Mouse (Mus musculus): ENCODE data around the gene Rab30. TPM values are rescaled to one million over a fixed set of nuclear protein-coding genes. Genes with fewer than 3 reads are reported as not detected.
A peak's percentile ranks its signal among the peaks of the same experiment; 100 is the strongest.
"Not testable (repeated sequence)": the region's sequence is repeated elsewhere in the genome, so short reads cannot be mapped to it uniquely, and the experiment has no call there.

Rab30 gene
- polyA plus RNA-seq, 1 experiment from 2014 or later = 21.8 TPM

DNA sequence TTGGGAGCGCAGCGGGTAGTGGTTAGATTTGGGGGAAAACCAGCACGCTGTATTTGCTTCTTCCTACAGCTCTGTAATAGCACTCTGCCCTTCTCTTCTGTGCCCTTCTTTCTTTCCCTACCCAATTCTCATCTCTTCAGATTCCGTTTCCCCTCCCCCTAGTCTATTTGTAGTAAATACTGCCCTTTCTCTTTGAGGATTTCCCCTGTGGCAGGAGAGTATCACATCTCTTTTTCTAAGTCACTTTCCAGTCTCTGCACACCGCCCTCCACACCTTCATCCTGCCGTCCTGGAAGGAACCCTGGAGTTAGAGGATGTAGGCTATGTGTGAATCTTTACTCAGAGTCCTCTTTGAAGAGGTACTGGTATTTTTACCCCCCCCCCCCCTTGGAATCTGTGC is 1.9 kb downstream of the Rab30 start:
- no peaks in the 10 kb centered on the region for H3K9me3 ChIP-seq (replicated peaks)
- H3K27ac ChIP-seq (replicated peaks) = no peak overlapping the region
- peak overlapping the region; percentile 84 for H3K4me3 ChIP-seq (replicated peaks)
- 13% methylated on average over 6 of the region's 6 CpGs for WGBS
- no peak for ATAC-seq (ENCODE audit: insufficient number of reproducible peaks, low FRiP score, low TSS enrichment, low read depth)
- peaks cover 22% of the 10 kb centered on the region for H3K4me1 ChIP-seq
- H3K36me3 ChIP-seq = no peaks in the 10 kb centered on the region
- no peaks in the 10 kb centered on the region for H3K27me3 ChIP-seq
- H3K9ac ChIP-seq = no peak overlapping the region
- H3K4me2 ChIP-seq (replicated peaks) = peak overlapping the region; percentile 81

DNA sequence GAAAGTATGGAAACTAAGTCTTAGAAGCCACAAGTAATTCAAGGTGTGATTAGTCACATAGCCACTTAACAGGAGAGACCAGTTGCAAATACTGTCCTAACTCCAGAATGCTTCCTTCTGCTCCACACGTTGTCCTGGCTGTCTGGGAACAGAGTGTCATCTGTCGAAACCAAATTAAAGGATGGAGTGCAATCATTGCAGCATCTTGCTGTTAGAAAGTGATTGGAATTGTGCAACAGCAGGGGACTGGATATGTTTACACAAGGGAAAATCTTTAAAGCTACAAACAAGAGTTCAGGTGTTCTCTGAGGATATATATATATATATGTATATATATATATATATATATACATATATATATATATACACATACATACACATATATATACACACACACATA is 9.0 kb downstream of the Rab30 start:
- no peaks in the 10 kb centered on the region for H3K9me3 ChIP-seq (replicated peaks)
- H3K27me3 ChIP-seq = no peaks in the 10 kb centered on the region
- no peaks in the 10 kb centered on the region for H3K36me3 ChIP-seq
- no peaks in the 10 kb centered on the region for H3K4me1 ChIP-seq
- ATAC-seq (ENCODE audit: insufficient number of reproducible peaks, low FRiP score, low TSS enrichment, low read depth) = no peak
- H3K4me2 ChIP-seq (replicated peaks) = no peak overlapping the region
- 59% methylated on average over 2 of the region's 2 CpGs for WGBS
- no peak overlapping the region for H3K9ac ChIP-seq
- no peak overlapping the region for H3K4me3 ChIP-seq (replicated peaks)
- H3K27ac ChIP-seq (replicated peaks) = no peak overlapping the region

DNA sequence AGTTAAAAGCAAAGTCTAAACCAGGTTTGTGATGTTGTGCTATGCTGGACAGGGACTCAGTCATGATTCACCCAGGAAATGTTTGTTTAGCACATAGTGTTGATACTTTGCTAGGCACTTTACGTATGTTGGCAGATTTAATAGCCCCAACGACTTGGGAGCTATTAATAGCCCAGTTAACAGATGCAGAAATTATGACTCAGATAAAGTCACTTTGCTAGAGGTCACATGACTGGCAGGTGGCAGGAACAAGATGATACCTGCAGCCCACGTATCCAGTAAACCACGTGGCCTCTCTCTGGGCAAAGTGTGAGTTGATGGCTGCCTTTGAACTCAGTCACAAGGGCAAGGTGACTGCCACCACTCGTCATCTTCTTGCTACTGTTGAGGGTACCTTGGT is 16.7 kb downstream of the Rab30 start:
- Histone ChIP-seq H3K9ac (no peak overlapping the region), H3K4me3 (replicated peaks) (no peak overlapping the region), H3K4me1 (no peaks in the 10 kb centered on the region), H3K27me3 (no peaks in the 10 kb centered on the region), H3K36me3 (no peaks in the 10 kb centered on the region), H3K27ac (replicated peaks) (no peak overlapping the region), H3K9me3 (replicated peaks) (no peaks in the 10 kb centered on the region), H3K4me2 (replicated peaks) (no peak overlapping the region)
- ATAC-seq (ENCODE audit: insufficient number of reproducible peaks, low FRiP score, low TSS enrichment, low read depth) = no peak
- 75% methylated on average over 5 of the region's 5 CpGs for WGBS

DNA sequence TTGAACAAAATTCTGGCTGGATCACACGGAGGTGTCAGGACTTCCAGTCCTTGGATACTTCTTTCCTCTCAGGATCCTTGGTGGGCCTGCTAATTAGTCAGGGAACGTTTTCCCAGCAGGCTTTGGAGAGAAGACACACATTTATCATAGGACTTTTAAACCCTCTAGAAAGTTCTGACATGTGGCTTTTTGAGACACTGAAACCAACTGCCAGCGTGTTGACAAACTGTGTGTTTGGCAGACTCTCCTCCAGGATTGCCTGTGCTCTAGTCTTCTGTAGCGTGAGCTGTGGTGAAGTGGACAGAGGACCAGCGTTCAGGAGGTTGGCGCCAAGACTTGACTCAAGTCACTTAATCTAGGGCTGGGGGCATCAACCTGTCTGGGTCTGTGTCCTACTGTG is 19.2 kb downstream of the Rab30 start:
- no peak overlapping the region for H3K4me3 ChIP-seq (replicated peaks)

DNA sequence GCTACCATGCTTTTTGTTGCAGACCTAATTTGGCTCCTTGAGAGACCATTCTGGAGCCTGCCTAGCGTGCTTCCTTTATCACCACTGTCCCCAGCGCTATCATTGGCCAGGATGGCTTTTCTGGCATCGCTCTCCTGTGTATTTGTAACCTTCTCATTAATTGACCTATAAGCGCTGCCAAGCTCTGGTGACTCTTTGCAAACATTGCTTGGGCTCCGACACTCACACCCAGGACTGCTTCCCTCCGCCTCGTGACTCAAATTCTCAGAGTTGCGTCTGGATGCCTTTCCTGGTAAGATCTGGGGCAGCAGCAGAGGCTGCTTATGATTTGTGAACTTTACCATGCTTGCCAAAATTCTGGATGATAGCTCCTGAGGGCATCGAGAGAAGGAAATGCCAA is 19.8 kb downstream of the Rab30 start:
- Histone ChIP-seq H3K27me3 (no peaks in the 10 kb centered on the region), H3K4me2 (replicated peaks) (no peak overlapping the region), H3K4me1 (peaks cover 16% of the 10 kb centered on the region), H3K27ac (replicated peaks) (no peak overlapping the region), H3K9me3 (replicated peaks) (no peaks in the 10 kb centered on the region), H3K9ac (no peak overlapping the region), H3K36me3 (no peaks in the 10 kb centered on the region), H3K4me3 (replicated peaks) (no peak overlapping the region)
- no peak for ATAC-seq (ENCODE audit: insufficient number of reproducible peaks, low FRiP score, low TSS enrichment, low read depth)
- 74% methylated on average over 9 of the region's 9 CpGs for WGBS

More for the DNA sequence above, 19.2 kb downstream of the Rab30 start:
- no peak overlapping the region for H3K27ac ChIP-seq (replicated peaks)
- ATAC-seq (ENCODE audit: insufficient number of reproducible peaks, low FRiP score, low TSS enrichment, low read depth) = no peak
- H3K9me3 ChIP-seq (replicated peaks) = no peaks in the 10 kb centered on the region
- H3K36me3 ChIP-seq = no peaks in the 10 kb centered on the region
- H3K4me1 ChIP-seq = peaks cover 11% of the 10 kb centered on the region
- H3K4me2 ChIP-seq (replicated peaks) = no peak overlapping the region
- 87% methylated on average over 6 of the region's 6 CpGs for WGBS
- H3K9ac ChIP-seq = no peak overlapping the region
- no peaks in the 10 kb centered on the region for H3K27me3 ChIP-seq

DNA sequence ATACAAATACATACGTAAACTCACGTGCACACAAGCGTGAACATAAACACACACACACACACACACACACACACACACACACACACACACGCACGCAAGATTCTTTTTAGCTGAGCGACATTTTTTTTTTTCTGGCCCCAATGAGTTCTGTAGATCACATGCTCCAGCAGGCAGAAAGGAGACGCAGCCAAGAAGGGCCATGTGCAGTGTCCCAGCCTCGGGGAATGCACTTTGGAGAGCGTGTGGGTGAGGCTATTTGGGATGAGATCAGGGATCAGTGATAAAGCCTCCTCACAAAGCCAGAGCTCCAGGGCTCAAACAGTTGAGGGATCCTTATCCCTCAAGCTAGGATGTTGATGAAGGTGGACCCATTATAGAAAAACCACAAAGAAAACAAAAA is 24.0 kb downstream of the Rab30 start:
- no peak overlapping the region for H3K9ac ChIP-seq
- no peak overlapping the region for H3K27ac ChIP-seq (replicated peaks)
- WGBS = 35% methylated on average over 9 of the region's 9 CpGs
- H3K36me3 ChIP-seq = no peaks in the 10 kb centered on the region
- H3K4me1 ChIP-seq = peaks cover 21% of the 10 kb centered on the region
- H3K4me2 ChIP-seq (replicated peaks) = no peak overlapping the region
- H3K9me3 ChIP-seq (replicated peaks) = no peaks in the 10 kb centered on the region
- no peak overlapping the region for H3K4me3 ChIP-seq (replicated peaks)
- ATAC-seq (ENCODE audit: insufficient number of reproducible peaks, low FRiP score, low TSS enrichment, low read depth) = no peak
- no peaks in the 10 kb centered on the region for H3K27me3 ChIP-seq

DNA sequence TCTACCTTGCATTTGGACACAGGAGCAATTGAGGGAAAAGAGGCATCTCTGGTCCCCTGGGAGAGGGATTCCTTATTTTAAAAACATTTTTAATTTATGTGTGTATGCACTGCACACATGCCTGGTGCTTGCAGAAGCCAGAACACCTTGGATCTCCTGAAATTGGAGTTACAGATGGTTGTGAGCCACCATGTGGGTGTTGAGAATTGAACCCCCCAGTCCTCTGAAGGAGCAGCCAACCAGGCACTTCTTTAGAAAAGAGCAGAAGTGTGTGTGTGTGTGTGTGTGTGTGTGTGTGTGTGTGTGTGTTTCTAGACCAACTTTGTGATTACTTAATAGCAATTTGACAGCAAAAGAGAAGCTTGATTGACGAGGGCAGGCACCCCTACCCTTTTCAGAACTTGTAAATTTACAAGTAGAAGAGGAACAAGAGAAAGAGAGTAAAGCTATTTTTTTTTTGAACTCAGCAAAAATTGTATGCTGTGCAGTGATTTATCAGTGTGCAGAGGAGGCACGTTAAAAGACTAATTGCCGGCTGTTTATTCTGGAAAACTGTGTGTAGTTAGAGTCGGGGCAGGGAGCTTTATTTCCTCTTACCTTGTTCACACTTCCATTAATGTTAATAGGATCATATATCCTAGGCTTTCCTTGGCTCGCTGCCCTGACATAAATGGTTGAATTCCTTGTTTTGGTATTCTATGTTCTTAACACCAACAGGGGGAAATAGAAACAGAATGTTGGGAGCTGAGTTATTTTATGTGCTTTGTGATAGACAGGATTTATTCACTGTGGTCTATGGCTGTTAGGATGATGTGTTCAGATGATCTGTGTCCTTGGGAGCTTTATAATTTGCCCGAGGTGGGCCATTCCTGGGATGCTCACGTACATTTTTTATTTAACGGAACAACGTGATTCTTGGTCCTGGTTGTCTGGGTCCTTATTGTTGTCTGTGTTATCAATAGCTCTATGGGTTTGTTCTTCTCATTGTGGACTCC is 25.0 kb downstream of the Rab30 start:
- Histone ChIP-seq H3K4me2 (replicated peaks) (no peak overlapping the region), H3K4me3 (replicated peaks) (no peak overlapping the region), H3K4me1 (peaks cover 21% of the 10 kb centered on the region), H3K36me3 (no peaks in the 10 kb centered on the region), H3K27me3 (no peaks in the 10 kb centered on the region), H3K9ac (no peak overlapping the region), H3K9me3 (replicated peaks) (no peaks in the 10 kb centered on the region), H3K27ac (replicated peaks) (no peak overlapping the region)
- 47% methylated on average over 9 of the region's 9 CpGs for WGBS
- no peak for ATAC-seq (ENCODE audit: insufficient number of reproducible peaks, low FRiP score, low TSS enrichment, low read depth)

DNA sequence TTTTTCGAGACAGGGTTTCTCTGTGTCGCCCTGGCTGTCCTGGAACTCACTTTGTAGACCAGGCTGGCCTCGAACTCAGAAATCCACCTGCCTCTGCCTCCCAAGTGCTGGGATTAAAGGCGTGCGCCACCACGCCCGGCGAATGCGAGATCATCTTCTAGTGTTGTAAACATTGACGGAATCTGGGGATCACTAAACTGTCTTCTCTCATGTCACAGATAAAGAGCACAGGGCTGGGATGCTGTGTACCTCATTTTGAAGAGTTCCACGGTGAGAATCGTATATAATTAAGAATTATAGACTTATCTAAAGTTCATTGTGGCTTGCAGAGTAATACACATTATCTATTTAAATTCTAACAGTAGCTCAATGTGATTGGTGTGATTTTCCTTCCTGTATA is 26.7 kb downstream of the Rab30 start:
- WGBS = 91% methylated on average over 12 of the region's 12 CpGs
- not testable (repeated sequence) for H3K36me3 ChIP-seq; H3K27me3 ChIP-seq; H3K4me2 ChIP-seq (replicated peaks); H3K9ac ChIP-seq; H3K4me3 ChIP-seq (replicated peaks); H3K9me3 ChIP-seq (replicated peaks); ATAC-seq (ENCODE audit: insufficient number of reproducible peaks, low FRiP score, low TSS enrichment, low read depth); H3K27ac ChIP-seq (replicated peaks)
- peaks cover 21% of the 10 kb centered on the region for H3K4me1 ChIP-seq

DNA sequence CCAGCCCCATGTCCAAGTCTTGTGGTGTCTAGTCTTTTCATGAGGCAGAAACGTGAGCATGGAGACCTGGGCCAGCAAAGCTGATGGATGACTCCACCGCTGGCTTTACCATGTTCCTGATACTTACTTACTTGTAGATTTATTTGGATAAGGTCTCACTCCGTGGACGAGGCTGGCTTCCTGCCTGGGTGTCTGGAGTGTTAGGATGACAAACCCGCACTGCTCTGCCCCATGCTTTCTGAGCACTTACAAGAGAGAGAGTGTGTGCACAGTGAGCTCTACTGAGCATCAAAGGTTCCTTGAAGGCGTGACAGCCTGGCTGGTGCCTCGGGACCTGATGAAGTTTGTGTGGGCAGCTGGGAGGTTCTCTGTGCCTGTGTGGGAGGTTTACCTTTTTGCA is 27.5 kb downstream of the Rab30 start:
- H3K27ac ChIP-seq (replicated peaks) = no peak overlapping the region
- H3K4me2 ChIP-seq (replicated peaks) = no peak overlapping the region
- no peak overlapping the region for H3K4me3 ChIP-seq (replicated peaks)
- H3K4me1 ChIP-seq = peaks cover 21% of the 10 kb centered on the region
- no peak for ATAC-seq (ENCODE audit: insufficient number of reproducible peaks, low FRiP score, low TSS enrichment, low read depth)
- WGBS = 53% methylated on average over 7 of the region's 7 CpGs
- H3K9ac ChIP-seq = no peak overlapping the region
- no peaks in the 10 kb centered on the region for H3K27me3 ChIP-seq
- H3K36me3 ChIP-seq = no peaks in the 10 kb centered on the region
- no peaks in the 10 kb centered on the region for H3K9me3 ChIP-seq (replicated peaks)

DNA sequence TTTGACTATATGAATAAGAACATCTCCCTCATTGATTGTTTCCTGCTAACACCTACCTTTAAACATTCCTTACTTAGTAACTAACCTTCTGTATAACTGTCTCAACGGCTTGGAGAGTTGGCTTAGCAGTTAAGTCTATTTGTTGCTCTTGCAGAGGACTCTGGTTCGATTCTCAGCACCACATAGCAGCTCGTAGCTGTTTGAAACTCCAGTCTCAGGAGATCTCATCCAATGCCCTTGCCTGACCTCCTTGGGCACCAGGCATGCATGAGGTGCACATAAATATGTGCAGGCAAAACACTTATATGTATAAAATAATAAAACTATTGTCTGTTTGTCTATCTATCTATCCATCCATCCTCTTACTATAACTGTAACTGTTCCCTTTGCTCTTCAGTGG is 31.6 kb downstream of the Rab30 start:
- Histone ChIP-seq H3K4me2 (replicated peaks) (no peak overlapping the region), H3K27ac (replicated peaks) (no peak overlapping the region), H3K9me3 (replicated peaks) (no peaks in the 10 kb centered on the region), H3K9ac (no peak overlapping the region), H3K4me1 (peaks cover 29% of the 10 kb centered on the region), H3K4me3 (replicated peaks) (no peak overlapping the region), H3K27me3 (no peaks in the 10 kb centered on the region), H3K36me3 (no peaks in the 10 kb centered on the region)
- ATAC-seq (ENCODE audit: insufficient number of reproducible peaks, low FRiP score, low TSS enrichment, low read depth) = no peak
- WGBS = 91% methylated on average over 3 of the region's 3 CpGs

DNA sequence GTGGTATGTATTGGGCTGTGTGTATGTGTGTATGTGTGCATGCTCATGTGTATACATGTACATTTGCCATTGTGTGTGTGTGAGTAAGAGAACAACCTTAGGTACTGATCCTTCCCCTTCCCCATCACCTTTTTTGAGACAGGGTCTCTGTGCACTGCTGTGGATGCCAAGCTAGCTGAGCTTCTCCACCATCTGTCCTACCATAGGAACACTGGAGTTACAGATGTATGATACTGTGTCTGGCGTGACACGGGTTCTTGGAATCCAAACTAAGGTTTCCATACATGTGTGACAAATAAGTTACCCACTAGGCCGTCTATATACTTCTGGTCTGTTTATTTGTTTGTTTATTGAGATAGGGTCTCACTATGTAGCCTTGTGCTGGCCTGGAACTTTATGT is 32.2 kb downstream of the Rab30 start:
- no peak overlapping the region for H3K9ac ChIP-seq
- no peak overlapping the region for H3K27ac ChIP-seq (replicated peaks)
- H3K4me1 ChIP-seq = peaks cover 30% of the 10 kb centered on the region
- no peak overlapping the region for H3K4me3 ChIP-seq (replicated peaks)
- ATAC-seq (ENCODE audit: insufficient number of reproducible peaks, low FRiP score, low TSS enrichment, low read depth) = no peak
- no peaks in the 10 kb centered on the region for H3K27me3 ChIP-seq
- 86% methylated on average over 3 of the region's 3 CpGs for WGBS
- H3K36me3 ChIP-seq = no peaks in the 10 kb centered on the region
- no peaks in the 10 kb centered on the region for H3K9me3 ChIP-seq (replicated peaks)
- no peak overlapping the region for H3K4me2 ChIP-seq (replicated peaks)

DNA sequence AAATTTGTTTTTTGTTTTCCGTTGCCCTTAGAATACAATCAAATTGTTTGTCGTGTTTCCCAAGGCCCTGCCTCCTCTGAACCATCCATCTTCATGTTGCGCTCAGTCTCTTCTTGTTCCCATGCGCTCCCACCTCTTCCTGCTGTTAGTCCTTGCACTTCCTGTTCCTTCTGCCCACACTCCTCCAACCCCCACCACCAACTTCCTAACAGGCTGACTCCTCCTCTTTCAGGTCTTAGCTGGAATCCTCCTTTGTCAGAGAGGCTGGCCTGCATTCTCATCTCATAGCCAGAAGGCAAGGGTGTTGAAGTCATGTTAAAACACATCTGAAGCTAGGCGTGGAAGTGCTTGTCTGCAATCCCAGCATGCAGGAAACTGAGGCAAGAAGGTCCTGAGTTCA is 33.3 kb downstream of the Rab30 start:
- Histone ChIP-seq H3K36me3 (no peaks in the 10 kb centered on the region), H3K4me2 (replicated peaks) (no peak overlapping the region), H3K9me3 (replicated peaks) (no peaks in the 10 kb centered on the region), H3K4me1 (peaks cover 36% of the 10 kb centered on the region), H3K4me3 (replicated peaks) (no peak overlapping the region), H3K9ac (no peak overlapping the region), H3K27ac (replicated peaks) (0 out of 2 replicates have a peak overlapping the region, but pooled peaks have one; percentile 94), H3K27me3 (no peaks in the 10 kb centered on the region)
- ATAC-seq (ENCODE audit: insufficient number of reproducible peaks, low FRiP score, low TSS enrichment, low read depth) = no peak
- 81% methylated on average over 5 of the region's 5 CpGs for WGBS
